8 mouse cellular contexts compared by ENCODE assay signal in genomic region chr13:54608666-54609065, GRCm38 (mm10). TPM values are rescaled to one million over a fixed set of nuclear protein-coding genes. Genes with fewer than 3 reads are reported as not detected.
DNase-seq lines count a peak whose midpoint lies in the region; ATAC-seq and TF ChIP-seq lines count a peak whose summit lies in the region.

No protein-coding gene starts in this region.

- peaks cover 13% of the 10 kb centered on the region; the same call in 1 of the 2 replicates for H3K4me1 ChIP-seq in forebrain, postnatal 0 days (ENCODE audit: insufficient read depth)
- H3K4me1 ChIP-seq in hindbrain, embryonic 16.5 days (ENCODE audit: control insufficient read depth, insufficient read depth, low read depth, low read length): peaks cover 27% of the 10 kb centered on the region
- H3K4me1 ChIP-seq in olfactory bulb, adult 2 months (ENCODE audit: control insufficient read depth, insufficient read depth, low read length): peaks cover 22% of the 10 kb centered on the region

- peak overlapping the region; percentile 98 for H3K27ac ChIP-seq in layer of hippocampus, adult 2 months
- H3K27ac ChIP-seq in forebrain, postnatal 0 days (ENCODE audit: low read depth, low read length): no peak overlapping the region
- peak overlapping the region; percentile 18; the same call in 1 of the 2 replicates for H3K27ac ChIP-seq in hindbrain, embryonic 16.5 days (ENCODE audit: low read depth, low read length)
- H3K27ac ChIP-seq in olfactory bulb, adult 2 months (ENCODE audit: insufficient read depth, low read depth, low read length): peak overlapping the region; percentile 32

- H3K9me3 ChIP-seq in forebrain, postnatal 0 days (ENCODE audit: low read length): no peaks in the 10 kb centered on the region
- H3K9me3 ChIP-seq in hindbrain, embryonic 16.5 days (ENCODE audit: control insufficient read depth, low read length): no peaks in the 10 kb centered on the region

- peak overlapping the region; percentile 73 for H3K4me2 ChIP-seq in forebrain, postnatal 0 days (ENCODE audit: low read depth)
- H3K4me2 ChIP-seq in hindbrain, embryonic 16.5 days (ENCODE audit: low read length): peak overlapping the region; percentile 91

- peak; percentile 33 for ATAC-seq in forebrain, postnatal 0 days
- peak; percentile 46; the same call in 1 of the 2 replicates for ATAC-seq in hindbrain, embryonic 16.5 days
- ATAC-seq in megakaryocyte, adult 5-6 weeks (ENCODE audit: poor library complexity, severe bottlenecking): no peak

- peaks cover 25% of the 10 kb centered on the region for H3K36me3 ChIP-seq in forebrain, postnatal 0 days (ENCODE audit: insufficient read depth)
- H3K36me3 ChIP-seq in hindbrain, embryonic 16.5 days (ENCODE audit: control insufficient read depth, insufficient read depth, low read length): peaks cover 7% of the 10 kb centered on the region

- no peak for TF ChIP-seq CTCF in layer of hippocampus, adult 2 months (conservative IDR thresholded peaks at IDR 0.05)
- no peak for TF ChIP-seq CTCF in forebrain, postnatal 0 days (IDR thresholded peaks at IDR 0.05; ENCODE audit: low read depth)
- TF ChIP-seq CTCF in olfactory bulb, adult 2 months (IDR thresholded peaks at IDR 0.05; ENCODE audit: insufficient read depth, low read depth, low read length): no peak

- H3K4me3 ChIP-seq in layer of hippocampus, adult 2 months: peak overlapping the region; percentile 39
- H3K4me3 ChIP-seq in forebrain, postnatal 0 days (ENCODE audit: low read depth, low read length): peak overlapping the region; percentile 3; the same call in 1 of the 2 replicates
- peak overlapping the region; percentile 29 for H3K4me3 ChIP-seq in hindbrain, embryonic 16.5 days (ENCODE audit: low read length)
- peak overlapping the region; percentile 34 for H3K4me3 ChIP-seq in olfactory bulb, adult 2 months (ENCODE audit: insufficient read depth, low read depth, low read length)

- 7% methylated on average over 8 of the region's 8 CpGs for WGBS in forebrain, postnatal 0 days
- 13% methylated on average over 8 of the region's 8 CpGs for WGBS in hindbrain, embryonic 16.5 days
- WGBS in olfactory bulb, adult 2 months: 3% methylated on average over 8 of the region's 8 CpGs

- peak in 1 of 2 experiments; percentile 39 for DNase-seq in layer of hippocampus, adult 2 months (ENCODE audit: low spot score in 2 of 2)
- DNase-seq in layer of hippocampus, postnatal 25 days (ENCODE audit: extremely low spot score in 1 of 2, low spot score in 1 of 2): no peak
- peak; percentile 37 for DNase-seq in adipocyte (ENCODE audit: low spot score)
- DNase-seq in forebrain, postnatal 0 days: peak; percentile 43
- DNase-seq in kidney, postnatal 36 days: no peak

- H3K9ac ChIP-seq in forebrain, postnatal 0 days: peak overlapping the region; percentile 45
- peak overlapping the region; percentile 47 for H3K9ac ChIP-seq in hindbrain, embryonic 16.5 days (ENCODE audit: low read depth, low read length)

- no peak for TF ChIP-seq POLR2A in olfactory bulb, adult 2 months (IDR thresholded peaks at IDR 0.05; ENCODE audit: insufficient read depth, low read depth, low read length)

- no peaks in the 10 kb centered on the region for H3K27me3 ChIP-seq in forebrain, postnatal 0 days (ENCODE audit: insufficient read depth, low read length)
- H3K27me3 ChIP-seq in hindbrain, embryonic 16.5 days (replicated peaks; ENCODE audit: control insufficient read depth, insufficient read depth, low read length): no peaks in the 10 kb centered on the region

RNA-seq across cellular contexts. Expression of gene Cltb, which starts 2.5 kb away (rescaled TPM):
- total RNA-seq in layer of hippocampus, adult 2 months (2021): 100 to 1,000 TPM; 252 to 268 TPM
- total RNA-seq in layer of hippocampus, postnatal 25 days (2021): 100 to 1,000 TPM; 269 to 294 TPM
- total RNA-seq in forebrain, postnatal 0 days (2014; rRNA removed): 224 and 233 TPM in 2 replicates
- 278 and 284 TPM in 2 replicates for polyA plus RNA-seq in forebrain, postnatal 0 days (2015; fragmentation: Nextera tagmentation; extraction: Ambion mirVana)
- 244 and 276 TPM in 2 replicates for polyA plus RNA-seq in hindbrain, embryonic 16.5 days (2015; fragmentation: Nextera tagmentation; extraction: Ambion mirVana)
- not detected in 2 replicates for polyA plus RNA-seq in olfactory bulb, adult 2 months (2012; ENCODE audit: insufficient read depth, insufficient read length, low replicate concordance, missing spikeins)
- 5.9 and 6.6 TPM in 2 replicates for total RNA-seq in megakaryocyte, adult 5-6 weeks (2015)
- 19.3 and 20.7 TPM in 2 replicates for total RNA-seq in megakaryocyte, adult 5-6 weeks (2017)

RNA-seq across cellular contexts. Expression of gene Faf2, which starts 12.9 kb away (rescaled TPM):
- 10 to 100 TPM; 54.2 to 59.8 TPM for total RNA-seq in layer of hippocampus, adult 2 months (2021)
- 10 to 100 TPM; 56.1 to 57.6 TPM for total RNA-seq in layer of hippocampus, postnatal 25 days (2021)
- total RNA-seq in forebrain, postnatal 0 days (2014; rRNA removed): 54.5 and 60.5 TPM in 2 replicates
- polyA plus RNA-seq in forebrain, postnatal 0 days (2015; fragmentation: Nextera tagmentation; extraction: Ambion mirVana): 35.0 and 49.3 TPM in 2 replicates
- 61.9 and 64.7 TPM in 2 replicates for polyA plus RNA-seq in hindbrain, embryonic 16.5 days (2015; fragmentation: Nextera tagmentation; extraction: Ambion mirVana)
- not detected in 2 replicates for polyA plus RNA-seq in olfactory bulb, adult 2 months (2012; ENCODE audit: insufficient read depth, insufficient read length, low replicate concordance, missing spikeins)
- total RNA-seq in megakaryocyte, adult 5-6 weeks (2015): 23.1 and 32.6 TPM in 2 replicates
- 36.1 and 38.9 TPM in 2 replicates for total RNA-seq in megakaryocyte, adult 5-6 weeks (2017)

RNA-seq across cellular contexts. Expression of gene Higd2a, which starts 18.7 kb away (rescaled TPM):
- 100 to 1,000 TPM; 163 to 167 TPM for total RNA-seq in layer of hippocampus, adult 2 months (2021)
- total RNA-seq in layer of hippocampus, postnatal 25 days (2021): 100 to 1,000 TPM; 183 to 199 TPM
- 110 and 148 TPM in 2 replicates for total RNA-seq in forebrain, postnatal 0 days (2014; rRNA removed)
- 326 and 343 TPM in 2 replicates for polyA plus RNA-seq in forebrain, postnatal 0 days (2015; fragmentation: Nextera tagmentation; extraction: Ambion mirVana)
- polyA plus RNA-seq in hindbrain, embryonic 16.5 days (2015; fragmentation: Nextera tagmentation; extraction: Ambion mirVana): 253 and 288 TPM in 2 replicates
- polyA plus RNA-seq in olfactory bulb, adult 2 months (2012; ENCODE audit: insufficient read depth, insufficient read length, low replicate concordance, missing spikeins): not detected in 2 replicates
- total RNA-seq in megakaryocyte, adult 5-6 weeks (2015): 144 and 147 TPM in 2 replicates
- 66.2 and 100 TPM in 2 replicates for total RNA-seq in megakaryocyte, adult 5-6 weeks (2017)

RNA-seq across cellular contexts. Expression of gene Nop16, which starts 18.8 kb away (rescaled TPM):
- 10 to 100 TPM; 24.8 to 28.1 TPM for total RNA-seq in layer of hippocampus, adult 2 months (2021)
- 10 to 100 TPM; 25.7 to 27.5 TPM for total RNA-seq in layer of hippocampus, postnatal 25 days (2021)
- 37.5 and 44.6 TPM in 2 replicates for total RNA-seq in forebrain, postnatal 0 days (2014; rRNA removed)
- 58.0 and 64.6 TPM in 2 replicates for polyA plus RNA-seq in forebrain, postnatal 0 days (2015; fragmentation: Nextera tagmentation; extraction: Ambion mirVana)
- polyA plus RNA-seq in hindbrain, embryonic 16.5 days (2015; fragmentation: Nextera tagmentation; extraction: Ambion mirVana): 64.7 and 69.1 TPM in 2 replicates
- polyA plus RNA-seq in olfactory bulb, adult 2 months (2012; ENCODE audit: insufficient read depth, insufficient read length, low replicate concordance, missing spikeins): not detected in 2 replicates
- total RNA-seq in megakaryocyte, adult 5-6 weeks (2015): 15.6 and 18.9 TPM in 2 replicates
- total RNA-seq in megakaryocyte, adult 5-6 weeks (2017): 27.8 and 28.0 TPM in 2 replicates

RNA-seq across cellular contexts. Expression of gene Arl10, which starts 33.9 kb away (rescaled TPM):
- total RNA-seq in layer of hippocampus, adult 2 months (2021): 10 to 100 TPM; 30.5 to 34.0 TPM
- total RNA-seq in layer of hippocampus, postnatal 25 days (2021): 10 to 100 TPM; 33.3 to 33.7 TPM
- 123 and 163 TPM in 2 replicates for total RNA-seq in forebrain, postnatal 0 days (2014; rRNA removed)
- polyA plus RNA-seq in forebrain, postnatal 0 days (2015; fragmentation: Nextera tagmentation; extraction: Ambion mirVana): 58.3 and 69.5 TPM in 2 replicates
- 96.9 and 100 TPM in 2 replicates for polyA plus RNA-seq in hindbrain, embryonic 16.5 days (2015; fragmentation: Nextera tagmentation; extraction: Ambion mirVana)
- not detected in 2 replicates for polyA plus RNA-seq in olfactory bulb, adult 2 months (2012; ENCODE audit: insufficient read depth, insufficient read length, low replicate concordance, missing spikeins)
- total RNA-seq in megakaryocyte, adult 5-6 weeks (2015): 20.4 and 22.4 TPM in 2 replicates
- 22.9 and 23.3 TPM in 2 replicates for total RNA-seq in megakaryocyte, adult 5-6 weeks (2017)

Comparison
In these comparisons a context has a peak if more than half of its experiments do, and no peak if none do; other contexts are left out.
1. DNase-seq: peak in adipocyte (single experiment) and forebrain, postnatal 0 days (single experiment); none in layer of hippocampus, postnatal 25 days (0 of 2) and kidney, postnatal 36 days (0 of 2).
2. RNA of gene Cltb, which starts 2.5 kb away (total RNA-seq): 269 to 294 TPM in layer of hippocampus, postnatal 25 days, 252 to 268 TPM in layer of hippocampus, adult 2 months and 224 to 233 TPM in forebrain, postnatal 0 days; 5.9 to 20.7 TPM in megakaryocyte, adult 5-6 weeks; every median in the first group is over 10 times any median in the second.
3. Peak in every context shown above with its lines, with median percentiles within 50 percentile points of each other: H3K4me3 ChIP-seq.